Mouse (Mus musculus): ENCODE measurements around the gene Otub1. TPM values are rescaled to one million over a fixed set of nuclear protein-coding genes. Genes with fewer than 3 reads are reported as not detected.

Otub1 gene
- polyA plus RNA-seq (2017; shearing (Covaris generic)) = 10 to 100 TPM; 71.3 to 73.8 TPM

GRCm38 (mm10) chr19:7205753-7206736 lies at the start of gene Otub1:
Gene Otub1 (minus strand): TSS chr19:7206316.

GRCm38 (mm10) chr19:7240782-7241690 lies 34.9 kb upstream of the Otub1 start, which contains the start of gene Naa40:
Gene Naa40 (minus strand): TSS chr19:7241183.

GRCm38 (mm10) chr19:7217162-7217925 lies 11.2 kb upstream of the Otub1 start, which contains the start of gene Cox8a:
Gene Cox8a (minus strand): TSS chr19:7217616.

Other genes with a start within 250 kb of the Otub1 start
- gene Ppp1r14b, start 231.3 kb downstream of the Otub1 start, polyA plus RNA-seq (2017; shearing (Covaris generic)) = 100 to 1,000 TPM; 131 to 187 TPM
- gene Plcb3, start 229.8 kb downstream of the Otub1 start, polyA plus RNA-seq (2017; shearing (Covaris generic)) = 10 to 100 TPM; 13.2 to 40.9 TPM
- 10 to 100 TPM; 38.9 to 52.9 TPM for gene Fkbp2, start 225.8 kb downstream of the Otub1 start, polyA plus RNA-seq (2017; shearing (Covaris generic))
- gene Vegfb, start 218.7 kb downstream of the Otub1 start, polyA plus RNA-seq (2017; shearing (Covaris generic)) = 1 to 10 TPM; 6.6 to 6.7 TPM
- 10 to 100 TPM; 39.0 to 42.5 TPM for gene Dnajc4, start 213.7 kb downstream of the Otub1 start, polyA plus RNA-seq (2017; shearing (Covaris generic))
- 10 to 100 TPM; 22.2 to 30.1 TPM for gene Nudt22, start 210.2 kb downstream of the Otub1 start, polyA plus RNA-seq (2017; shearing (Covaris generic))
- gene Trpt1, start 210.2 kb downstream of the Otub1 start, polyA plus RNA-seq (2017; shearing (Covaris generic)) = 1 to 10 TPM; 5.4 to 5.7 TPM
- 100 to 1,000 TPM; 317 to 350 TPM for gene Fermt3, start 186.8 kb downstream of the Otub1 start, polyA plus RNA-seq (2017; shearing (Covaris generic))
- gene Stip1, start 166.3 kb downstream of the Otub1 start, polyA plus RNA-seq (2017; shearing (Covaris generic)) = 100 to 1,000 TPM; 136 to 151 TPM
- 10 to 100 TPM in 1 of 2 experiments, 1 to 10 TPM in 1; 9.7 to 21.0 TPM for gene Macrod1, start 149.5 kb downstream of the Otub1 start, polyA plus RNA-seq (2017; shearing (Covaris generic))
- gene Flrt1, start 100.6 kb downstream of the Otub1 start, polyA plus RNA-seq (2017; shearing (Covaris generic)) = not detected
- 100 to 1,000 TPM; 523 to 580 TPM for gene Cox8a, start 11.3 kb upstream of the Otub1 start, polyA plus RNA-seq (2017; shearing (Covaris generic))
- gene Naa40, start 34.9 kb upstream of the Otub1 start, polyA plus RNA-seq (2017; shearing (Covaris generic)) = 10 to 100 TPM; 44.3 to 56.1 TPM
- gene Rcor2, start 61.0 kb upstream of the Otub1 start, polyA plus RNA-seq (2017; shearing (Covaris generic)) = under 1 TPM; 0.39 to 0.61 TPM
- gene Mark2, start 135.5 kb upstream of the Otub1 start, polyA plus RNA-seq (2017; shearing (Covaris generic)) = 100 to 1,000 TPM; 157 to 178 TPM
- 10 to 100 TPM; 22.4 to 29.0 TPM for gene Spindoc, start 176.7 kb upstream of the Otub1 start, polyA plus RNA-seq (2017; shearing (Covaris generic))
- 1 to 10 TPM in 1 of 2 experiments, under 1 TPM in 1; 0.14 to 1.8 TPM for gene 2700081O15Rik, start 211.3 kb upstream of the Otub1 start, polyA plus RNA-seq (2017; shearing (Covaris generic))